Mouse (Mus musculus) left cerebral cortex, postnatal 14 days (tissue): Measurements from ENCODE around the gene Cfap44. TPM values are rescaled to one million over a fixed set of nuclear protein-coding genes. Genes with fewer than 3 reads are reported as not detected.

Source experiments
- DNase-seq, 2 experiments: peaks; one replicate each; pipeline ENCODE4 v3.0.0; 2021 to 2022; ENCODE audit warnings: low spot score in 2 of 2, mixed read lengths in 1 of 2
- intact Hi-C: fragments of 180-260 bp; cut with DNase I; formaldehyde crosslinking; loops from one replicate; pipeline ENCODE4 v1.15.1; 2025
- total RNA-seq, 2 experiments: library from RNA; stranded (reverse); gene quantifications; 2 replicates each; pipeline ENCODE4 v1.2.3; 2021

The Cfap44 gene
- total RNA-seq, 2 experiments from 2014 or later, result 4.1 to 5.8 TPM

DNA sequence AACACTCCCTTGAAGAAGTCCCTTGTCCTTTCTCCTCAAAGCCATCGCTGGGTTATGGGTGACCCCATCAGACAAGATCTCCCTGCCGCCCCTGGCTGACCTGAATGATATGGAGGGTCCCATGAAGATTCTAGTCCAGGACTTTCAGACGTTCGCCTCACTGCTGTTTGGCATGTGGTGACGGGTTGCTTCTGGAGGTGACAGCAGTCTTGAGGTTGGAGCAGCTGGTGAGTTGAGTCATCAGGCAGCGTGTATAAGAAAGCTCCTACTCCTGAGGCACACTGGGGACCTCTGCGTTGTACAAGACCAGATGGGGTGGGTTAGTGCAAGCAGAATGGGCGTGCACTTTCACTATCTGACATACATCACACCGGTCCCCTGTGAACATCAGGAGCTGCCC, 92.0 kb downstream of the Cfap44 start:
- intact Hi-C loops, result loop anchor here (5.0 to 10.0 kb wide), 2 partner anchors 156 to 228 kb away; no protein-coding TSS in a partner anchor
- no peak for DNase-seq

- intact Hi-C loops, result loop anchor here (5.0 to 10.0 kb wide), 2 partner anchors 155 to 228 kb away; no protein-coding TSS in a partner anchor
- no peak for DNase-seq
These were observed 92.6 kb downstream of the Cfap44 start for GRCm38 (mm10) chr16:44487194-44487593.

- DNase-seq, result no peak
- intact Hi-C loops, result loop anchor here (5.0 kb wide), 1 partner anchor 66 kb away; the partner anchor contains the start of gene Boc
These were observed 96.5 kb downstream of the Cfap44 start for GRCm38 (mm10) chr16:44491051-44491450.

DNA sequence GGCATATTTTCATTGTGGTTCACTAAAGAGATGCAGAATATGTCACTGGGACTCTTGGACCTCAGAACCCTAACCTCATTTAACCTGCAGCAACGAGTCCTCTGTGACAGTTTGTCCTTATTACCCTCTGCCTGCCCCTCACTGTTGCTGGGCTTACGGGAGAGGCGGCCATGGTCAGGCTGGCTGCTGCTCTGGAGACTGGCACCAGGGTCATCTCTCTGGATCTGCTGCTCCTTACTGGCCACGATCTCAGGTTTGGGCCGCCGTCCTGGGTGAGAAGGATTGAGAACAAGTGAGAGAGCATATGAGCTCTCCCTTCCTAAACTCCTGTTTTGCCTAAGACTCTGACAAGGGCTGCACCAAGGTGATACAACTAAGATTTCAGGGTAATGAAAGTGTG, 97.6 kb downstream of the Cfap44 start:
- intact Hi-C loops, result loop anchor here (5.0 kb wide), 1 partner anchor 65 kb away; the partner anchor contains the start of gene Boc
- no peak for DNase-seq

GRCm38 (mm10) chr16:44492706-44493105, 98.1 kb downstream of the Cfap44 start:
- intact Hi-C loops, result loop anchor here (5.0 kb wide), 1 partner anchor 65 kb away; the partner anchor contains the start of gene Boc
- DNase-seq, result no peak

- intact Hi-C loops, result loop anchor here (5.0 kb wide), 1 partner anchor 63 kb away; the partner anchor contains the start of gene Boc
- DNase-seq, result peak in 1 of 2 experiments; percentile 28
These were observed 99.3 kb downstream of the Cfap44 start for GRCm38 (mm10) chr16:44493868-44494267.

DNA sequence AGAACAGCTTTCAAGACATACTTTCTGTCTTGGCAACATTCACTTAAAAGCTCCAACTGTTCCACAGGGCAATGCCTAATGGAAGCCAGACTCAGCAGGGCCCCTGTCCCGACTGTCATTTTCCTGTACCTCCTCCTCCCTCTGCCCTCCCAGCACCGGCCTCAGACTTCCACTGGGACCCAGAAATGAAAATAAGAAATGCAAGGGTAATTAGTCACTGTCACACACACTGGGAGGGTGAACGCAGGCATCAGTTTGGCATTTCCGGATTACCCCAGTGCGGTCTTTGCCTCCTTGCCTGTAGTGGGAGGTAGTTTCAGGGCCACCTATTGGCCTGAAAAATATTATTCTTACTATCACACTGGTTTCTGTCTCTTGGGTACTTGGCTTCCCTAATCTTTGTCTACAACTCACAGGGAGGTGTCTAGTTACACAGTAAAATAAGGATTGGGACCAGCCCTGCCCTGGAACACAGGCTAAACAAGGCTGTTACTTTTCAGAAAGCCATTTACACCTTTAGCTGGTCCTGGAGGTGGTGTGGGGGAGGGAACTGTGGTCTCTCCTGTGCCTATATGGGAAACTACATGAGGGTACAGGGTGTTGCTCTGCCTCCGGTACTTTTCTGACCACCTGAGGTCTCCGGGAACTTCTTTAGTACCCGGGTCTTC, 100.0 kb downstream of the Cfap44 start:
- intact Hi-C loops, result loop anchor here (5.0 kb wide), 1 partner anchor 63 kb away; the partner anchor contains the start of gene Boc
- no peak for DNase-seq

DNA sequence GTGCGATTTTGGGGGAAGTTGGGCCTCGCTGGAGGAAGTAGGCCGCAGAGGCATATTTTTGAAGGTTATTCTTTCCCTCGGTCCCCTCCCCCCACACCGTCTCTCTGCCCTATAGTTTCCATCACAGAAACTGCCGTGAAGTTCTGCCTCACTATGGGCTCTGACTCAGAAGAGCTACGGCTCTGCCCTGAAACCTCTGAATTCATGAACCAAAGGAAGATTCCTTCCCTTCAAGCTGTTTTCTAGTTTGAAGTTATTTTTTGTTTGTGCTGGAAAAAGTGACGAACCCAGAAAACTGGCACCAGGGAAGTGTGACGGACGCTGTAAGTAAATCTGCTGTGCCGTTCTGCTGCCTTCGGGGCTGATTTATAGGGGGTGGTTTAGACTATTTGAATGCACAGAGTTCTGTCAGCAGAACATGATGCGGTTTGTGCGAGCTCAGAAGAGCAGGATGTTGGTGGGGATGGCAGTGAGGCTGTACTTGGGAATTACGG, 102.4 kb downstream of the Cfap44 start:
- intact Hi-C loops, result no loop called here
- peak in 1 of 2 experiments; percentile 29 for DNase-seq

DNA sequence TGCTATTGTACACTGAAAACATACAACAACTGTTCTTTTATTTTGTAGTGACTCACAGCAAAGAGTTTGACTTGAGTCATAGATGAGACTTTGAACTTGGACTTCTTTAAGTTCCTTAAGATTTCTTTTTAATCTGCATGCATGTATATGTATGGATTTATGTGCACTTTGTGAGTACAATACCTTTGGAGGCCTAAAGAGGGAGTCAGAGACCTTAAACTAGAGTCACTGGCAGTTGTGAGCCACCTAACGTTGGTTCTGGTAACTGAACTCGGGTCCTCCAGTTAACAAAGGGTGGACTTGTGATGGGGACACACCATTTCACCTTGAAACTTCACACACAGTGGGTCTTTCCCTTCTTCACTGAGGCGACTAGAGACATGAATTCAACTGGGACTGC, 103.9 kb downstream of the Cfap44 start:
- intact Hi-C loops, result no loop called here
- no peak for DNase-seq

- intact Hi-C loops, result no loop called here
- no peak for DNase-seq
These were observed 107.2 kb downstream of the Cfap44 start for GRCm38 (mm10) chr16:44501783-44502182.

- intact Hi-C loops, result no loop called here
- no peak for DNase-seq
These were observed 107.7 kb downstream of the Cfap44 start for GRCm38 (mm10) chr16:44502325-44502724.

GRCm38 (mm10) chr16:44502895-44503575, 108.4 kb downstream of the Cfap44 start:
- intact Hi-C loops, result no loop called here
- DNase-seq, result no peak

DNA sequence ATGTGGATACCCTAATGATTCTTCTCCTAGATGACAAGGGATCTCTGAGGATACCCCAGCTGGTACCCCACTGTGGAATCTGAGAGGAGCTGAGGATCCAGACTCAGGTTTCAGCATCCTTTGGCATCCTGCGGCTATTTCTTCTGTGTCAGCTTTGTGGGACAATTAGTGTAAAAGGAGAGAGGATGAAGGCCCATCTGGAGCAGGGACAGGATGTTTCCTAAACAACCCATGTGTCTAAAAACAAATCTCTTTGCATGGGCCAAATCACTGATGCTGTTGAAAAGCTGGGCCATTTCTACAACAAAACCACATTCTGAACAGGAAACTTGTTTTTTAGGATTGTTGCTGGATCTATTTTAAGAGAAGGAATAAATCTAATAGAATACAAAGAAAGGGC, 110.6 kb downstream of the Cfap44 start:
- intact Hi-C loops, result no loop called here
- DNase-seq, result no peak

- intact Hi-C loops, result no loop called here
- peak in 1 of 2 experiments; percentile 27 for DNase-seq
These were observed 112.7 kb downstream of the Cfap44 start for GRCm38 (mm10) chr16:44507027-44507929.

DNA sequence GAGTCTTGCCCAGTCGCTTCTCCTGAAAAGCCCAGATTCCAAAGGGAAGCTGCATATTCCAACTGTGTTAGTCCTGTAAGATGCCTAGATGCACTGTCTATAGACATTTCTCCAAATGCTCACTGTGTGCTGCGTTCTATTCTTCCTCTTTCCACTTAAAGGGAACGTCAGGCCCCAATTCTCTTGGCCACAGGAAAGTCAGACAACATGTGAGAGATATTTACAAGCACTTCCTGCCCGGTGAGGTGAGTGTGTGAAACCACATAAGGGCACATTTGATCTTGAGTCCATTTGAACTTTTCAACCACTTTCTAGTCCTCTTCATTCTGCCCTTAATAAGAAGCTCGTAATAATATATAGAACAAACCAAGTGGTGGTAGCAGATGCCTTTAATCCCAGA, 113.4 kb downstream of the Cfap44 start:
- intact Hi-C loops, result no loop called here
- no peak for DNase-seq

GRCm38 (mm10) chr16:44508772-44509171, 114.2 kb downstream of the Cfap44 start:
- no peak for DNase-seq
- intact Hi-C loops, result no loop called here

GRCm38 (mm10) chr16:44509458-44510344, 115.1 kb downstream of the Cfap44 start:
- no peak for DNase-seq
- intact Hi-C loops, result no loop called here

DNA sequence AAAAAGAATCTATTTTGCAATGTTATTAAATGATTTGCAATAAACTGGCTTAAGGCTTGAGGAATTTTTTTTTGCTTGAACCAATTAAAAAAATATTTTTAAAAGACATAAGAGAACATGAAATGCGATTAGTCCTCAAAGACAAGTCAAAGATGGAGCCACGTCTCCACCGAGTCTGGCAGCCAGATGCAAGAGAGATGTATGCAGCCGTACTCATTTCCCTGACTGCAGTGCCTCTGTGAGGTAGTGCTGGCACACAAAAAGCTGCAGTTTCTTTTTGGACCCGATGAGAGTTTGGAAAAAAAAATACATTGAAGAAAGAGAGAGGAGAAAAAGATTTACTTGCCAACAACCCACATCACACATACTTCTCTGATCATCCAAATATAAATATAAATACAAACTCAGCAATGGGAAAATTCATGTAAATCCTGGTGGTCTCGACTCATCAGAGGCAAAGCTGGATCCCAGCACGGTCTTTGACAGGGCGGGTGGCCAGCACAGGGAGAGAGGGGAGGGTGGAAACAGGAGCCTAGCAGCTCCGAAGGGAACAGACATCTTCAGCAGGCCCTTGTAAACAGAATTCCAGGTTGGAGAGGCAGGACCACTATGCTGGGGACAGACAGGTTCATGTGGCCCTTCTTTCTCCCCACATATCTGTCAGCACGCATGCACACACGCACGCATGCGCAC, 116.1 kb downstream of the Cfap44 start:
- intact Hi-C loops, result no loop called here
- peak in 1 of 2 experiments; percentile 34 for DNase-seq
